Mouse (Mus musculus) gastrocnemius, postnatal 36 days (tissue): ENCODE measurements around the gene Ajm1. TPM values are rescaled to one million over a fixed set of nuclear protein-coding genes. Genes with fewer than 3 reads are reported as not detected.

Source experiments
- DNase-seq, 2 experiments: peaks; one replicate each; pipeline ENCODE4 v3.0.0; 2022
- intact Hi-C: fragments of 180-260 bp; cut with DNase I; formaldehyde crosslinking; loops from one replicate; pipeline ENCODE4 v1.15.1; 2025
- total RNA-seq, 2 experiments: library from RNA; stranded (reverse); gene quantifications; 2 replicates each; pipeline ENCODE4 v1.2.3; 2021

Gene Ajm1
- total RNA-seq, 2 experiments from 2014 or later, result not detected

- intact Hi-C loops, result no loop called here
- no peak for DNase-seq
These were observed 3.3 kb upstream of the Ajm1 start for GRCm38 (mm10) chr2:25584856-25585255.

DNA sequence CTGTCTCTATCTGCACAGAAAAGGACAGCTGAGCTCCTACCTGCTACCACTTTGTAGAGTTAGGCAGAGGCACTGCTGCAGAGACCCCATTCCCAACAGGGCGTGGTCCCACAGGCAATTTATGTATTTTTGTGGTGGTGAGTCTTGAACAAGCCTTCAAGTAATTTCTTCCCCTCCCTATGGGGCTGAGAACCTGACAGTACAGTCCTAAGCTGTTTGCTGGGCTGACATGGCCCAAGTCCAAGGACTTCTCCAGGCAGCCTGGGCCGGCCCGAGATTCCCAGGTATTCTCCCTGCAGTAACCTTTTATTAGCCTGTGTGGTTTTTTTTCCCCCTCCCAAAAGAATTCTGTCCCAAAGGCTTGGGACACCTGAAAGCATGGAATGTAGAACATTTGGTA is 2.6 kb upstream of the Ajm1 start:
- DNase-seq, result no peak
- intact Hi-C loops, result no loop called here

DNA sequence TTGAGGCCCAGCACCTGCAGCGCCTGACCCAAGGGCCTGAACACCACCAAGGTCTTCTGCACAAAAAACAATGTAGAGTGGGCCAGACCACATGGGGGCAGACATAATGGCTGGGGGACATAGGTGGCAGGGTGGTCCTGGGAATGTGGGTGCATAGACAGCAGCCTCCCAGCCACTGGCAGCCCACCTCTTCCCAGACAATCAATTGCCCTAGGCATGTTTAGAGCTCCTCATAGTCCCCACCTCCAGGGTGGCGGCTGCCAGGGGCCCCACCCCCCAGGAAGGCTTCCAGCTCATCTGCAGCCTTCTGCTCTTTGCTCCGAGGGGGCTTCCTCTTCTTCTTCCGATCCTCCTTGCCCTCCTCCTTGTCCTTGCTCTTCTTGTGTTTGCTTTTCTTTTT is 2.0 kb upstream of the Ajm1 start:
- intact Hi-C loops, result no loop called here
- no peak for DNase-seq

GRCm38 (mm10) chr2:25583120-25583481 is 1.5 kb upstream of the Ajm1 start:
- intact Hi-C loops, result no loop called here
- DNase-seq, result no peak

- DNase-seq, result no peak
- intact Hi-C loops, result no loop called here
These were observed 1.0 kb upstream of the Ajm1 start for GRCm38 (mm10) chr2:25582466-25583119.

DNA sequence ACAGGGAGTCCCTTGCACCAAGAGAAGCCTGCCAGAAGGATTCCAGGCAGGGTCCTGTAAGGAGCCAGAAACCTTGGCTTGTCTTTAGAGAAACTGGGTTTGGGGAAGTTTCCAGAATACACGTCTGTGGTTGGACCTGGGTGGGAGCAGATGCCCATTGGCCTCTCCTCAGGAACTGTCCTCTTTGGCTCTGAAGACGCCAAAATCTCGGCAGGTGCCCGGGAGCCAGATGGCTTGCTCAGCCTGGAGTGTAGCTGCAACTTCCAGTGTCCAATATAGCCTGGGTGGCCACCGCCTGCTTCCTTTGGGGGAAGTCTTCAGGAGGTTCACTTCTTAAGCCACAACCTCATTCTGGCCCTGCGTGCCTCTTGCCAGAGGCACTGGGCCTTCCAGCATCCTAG is 344 bp upstream of the Ajm1 start:
- intact Hi-C loops, result no loop called here

DNA sequence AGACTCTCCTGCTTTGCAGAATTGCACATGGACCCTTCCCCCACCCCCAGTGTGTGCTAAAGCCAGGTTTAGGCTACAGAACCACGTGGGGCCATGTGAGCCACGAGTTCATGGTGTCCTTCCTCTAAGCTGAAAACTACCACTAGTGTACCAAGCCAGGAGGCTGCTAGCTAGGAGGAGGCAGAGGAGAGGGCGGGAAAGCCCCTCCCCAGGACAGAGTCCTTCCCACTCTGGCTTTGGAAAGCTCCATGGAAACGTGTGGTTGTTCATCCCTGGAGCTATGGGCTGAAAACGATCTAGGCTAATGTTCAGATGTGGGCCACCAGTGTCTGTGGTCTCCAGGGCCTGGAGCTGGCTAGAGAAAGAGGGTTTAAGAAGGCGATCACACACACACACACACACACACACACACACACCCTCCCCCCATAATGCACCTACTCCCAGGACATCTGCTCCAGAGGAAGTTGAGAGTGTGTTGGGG is 896 bp downstream of the Ajm1 start:
- DNase-seq, result no peak
- intact Hi-C loops, result no loop called here

More for the DNA sequence above, 344 bp upstream of the Ajm1 start:
- no peak for DNase-seq

GRCm38 (mm10) chr2:25579737-25580460 is 1.7 kb downstream of the Ajm1 start:
- intact Hi-C loops, result loop anchor here (5.0 kb wide), 1 partner anchor 158 kb away; the partner anchor contains the start of gene Fut7
- no peak for DNase-seq

GRCm38 (mm10) chr2:25578796-25579736 is 2.5 kb downstream of the Ajm1 start:
- intact Hi-C loops, result loop anchor here (5.0 kb wide), 1 partner anchor 157 kb away; the partner anchor contains the start of gene Fut7
- DNase-seq, result no peak

GRCm38 (mm10) chr2:25577951-25578795 is 3.4 kb downstream of the Ajm1 start:
- intact Hi-C loops, result loop anchor here (5.0 kb wide), 1 partner anchor 156 kb away; the partner anchor contains the start of gene Fut7
- DNase-seq, result no peak

DNA sequence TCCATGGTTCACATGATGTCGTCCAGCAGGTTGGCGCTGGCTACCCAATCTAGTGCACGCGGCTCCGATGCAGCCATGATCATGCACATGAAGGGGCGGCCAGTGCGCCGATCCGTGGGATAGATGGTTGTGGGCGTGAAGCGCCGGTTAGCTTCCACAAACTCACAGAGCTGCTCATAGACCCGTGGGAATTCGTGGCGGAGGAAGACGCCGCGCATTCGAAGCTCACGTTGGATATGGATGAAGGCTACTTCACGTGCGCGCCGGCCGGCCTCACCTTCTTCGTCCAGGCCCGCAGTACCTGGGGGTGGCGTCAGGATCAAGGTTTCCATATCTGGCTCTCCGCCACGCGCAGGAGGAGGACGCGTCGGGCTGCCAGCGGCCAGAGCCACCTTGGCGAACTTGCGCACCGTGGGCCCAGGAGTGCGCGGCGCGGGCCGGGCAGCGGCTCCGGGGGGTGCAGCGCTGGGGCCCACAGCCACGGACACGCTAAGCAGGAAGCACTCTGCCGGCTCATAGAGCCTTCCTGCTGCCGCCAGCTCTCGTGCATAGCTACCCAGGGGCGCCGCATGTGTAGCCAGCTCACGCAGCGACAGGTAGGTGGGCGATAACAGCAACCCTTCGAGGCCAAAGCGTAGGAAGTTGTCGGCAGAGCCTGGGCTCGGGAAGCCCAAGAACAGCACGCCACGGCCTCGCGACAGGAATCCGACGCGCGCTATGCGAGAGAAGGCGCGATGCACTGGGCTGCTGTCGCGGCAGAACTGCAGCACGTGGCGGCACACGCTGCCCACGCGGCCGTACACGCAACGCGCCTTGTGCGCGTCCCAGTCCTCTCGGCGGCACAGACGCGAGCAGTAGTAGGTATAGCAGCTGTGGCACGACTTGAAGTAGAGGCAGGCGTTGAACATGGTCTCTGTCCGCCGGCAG is 4.3 kb downstream of the Ajm1 start:
- intact Hi-C loops, result loop anchor here (5.0 kb wide), 1 partner anchor 155 kb away; the partner anchor contains the start of gene Fut7
- DNase-seq, result no peak

GRCm38 (mm10) chr2:25576028-25576850 is 5.3 kb downstream of the Ajm1 start:
- intact Hi-C loops, result loop anchor here (5.0 kb wide), 1 partner anchor 154 kb away; the partner anchor contains the start of gene Fut7
- no peak for DNase-seq

GRCm38 (mm10) chr2:25575432-25576027 is 6.0 kb downstream of the Ajm1 start:
- intact Hi-C loops, result loop anchor here (5.0 kb wide), 1 partner anchor 153 kb away; the partner anchor contains the start of gene Fut7
- no peak for DNase-seq

DNA sequence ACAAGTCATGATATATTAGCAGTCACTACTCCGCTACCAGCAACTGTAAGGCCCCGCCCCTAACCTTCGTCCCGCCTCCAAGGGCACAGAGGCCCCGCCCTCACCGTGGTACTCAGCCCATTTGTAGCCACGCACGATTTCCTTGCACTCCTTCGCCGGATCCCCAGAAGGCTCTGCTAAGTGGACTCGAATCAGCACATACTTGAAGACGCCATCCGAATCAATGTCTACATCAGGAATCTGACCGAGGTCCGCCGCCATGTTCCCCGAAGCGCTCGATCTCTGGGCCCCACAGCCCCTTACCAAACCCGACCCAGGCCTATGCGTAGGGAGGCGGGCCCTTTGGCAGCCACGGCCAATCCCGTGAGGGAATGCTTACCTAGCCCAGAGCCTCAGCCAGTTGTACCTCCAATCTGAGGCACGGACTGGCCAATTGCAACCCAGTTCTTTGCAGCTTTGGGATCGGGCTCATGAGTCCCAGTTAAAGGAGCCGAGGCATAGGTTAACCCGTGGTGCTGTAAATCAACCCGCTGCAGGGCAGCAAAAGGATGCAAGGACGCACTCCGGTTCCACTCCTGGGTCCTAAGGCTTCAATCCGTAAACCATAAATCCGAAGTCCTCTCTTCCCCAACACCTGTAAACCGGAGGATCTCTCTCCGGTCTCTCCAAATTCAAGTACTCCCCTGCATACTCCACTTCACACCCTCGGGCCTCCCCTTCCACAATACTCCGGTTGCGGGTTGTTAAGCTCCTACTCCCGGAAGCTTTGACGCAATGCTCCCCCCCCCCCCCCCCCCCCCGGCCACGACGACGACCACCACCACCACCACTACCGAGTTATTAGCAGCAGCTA is 6.8 kb downstream of the Ajm1 start, which contains the start of the genes Mamdc4 and Phpt1:
TSS of gene Mamdc4 (minus strand) at position 267 of the 853 bp plus-strand sequence.
TSS of gene Phpt1 (minus strand) at position 646 of the 853 bp plus-strand sequence.
- intact Hi-C loops, result loop anchor here (5.0 kb wide), 1 partner anchor 153 kb away; the partner anchor contains the start of gene Fut7
- DNase-seq, result peak; percentile 93 to 96

DNA sequence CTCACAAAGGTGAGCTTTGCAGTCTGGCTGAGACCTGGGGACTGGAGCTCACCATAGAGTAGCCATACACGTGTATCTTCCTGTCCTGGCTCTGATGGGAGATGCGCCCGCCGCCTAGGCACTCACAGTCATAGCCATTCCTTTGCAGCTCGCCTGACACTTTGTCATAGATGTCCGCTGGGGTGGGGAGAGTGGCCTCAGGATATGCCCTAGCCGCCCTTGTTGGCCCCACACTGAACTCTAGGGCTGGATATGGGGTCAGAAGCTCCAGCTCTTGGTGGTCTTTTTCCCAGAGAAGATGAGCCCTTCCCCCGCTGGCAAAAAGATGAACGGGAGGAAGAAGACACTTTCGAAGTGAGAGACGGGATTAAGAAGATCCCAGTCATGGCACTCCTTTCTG is 7.4 kb downstream of the Ajm1 start:
- intact Hi-C loops, result no loop called here
- no peak for DNase-seq

GRCm38 (mm10) chr2:25573068-25573467 is 8.5 kb downstream of the Ajm1 start:
- DNase-seq, result no peak
- intact Hi-C loops, result no loop called here
